Mouse (Mus musculus): ENCODE results near the gene Pxn.

GRCm38 (mm10) chr5:115531671-115532270, 25.3 kb downstream of the Pxn start:
- TF ChIP-seq CTCF (IDR thresholded peaks at IDR 0.05; ENCODE audit: borderline replicate concordance, insufficient read depth, low read length) (no peak), POLR2A (IDR thresholded peaks at IDR 0.05; ENCODE audit: low read depth, low read length) (no peak)

Measured in embryonic fibroblast, embryonic 13.5 days (primary cell).